Mouse (Mus musculus): ENCODE measurements around the gene Adh6a.
"Not testable (repeated sequence)": the region's sequence is repeated elsewhere in the genome, so short reads cannot be mapped to it uniquely, and the experiment has no call there.

The Adh6a gene

GRCm38 (mm10) chr3:138325001-138325400, 11.9 kb downstream of the Adh6a start:
- no peak for DNase-seq (ENCODE audit: low read depth, low spot score)

- DNase-seq (ENCODE audit: low read depth, low spot score), result no peak
Observed at GRCm38 (mm10) chr3:138325466-138325865, 12.4 kb downstream of the Adh6a start.

- no peak for DNase-seq (ENCODE audit: low read depth, low spot score)
Observed at GRCm38 (mm10) chr3:138333910-138334309, 20.8 kb downstream of the Adh6a start.

- no peak for DNase-seq (ENCODE audit: low read depth, low spot score)
Observed at GRCm38 (mm10) chr3:138334320-138334719, 21.2 kb downstream of the Adh6a start.

- no peak for DNase-seq (ENCODE audit: low read depth, low spot score)
Observed at GRCm38 (mm10) chr3:138335566-138335965, 22.5 kb downstream of the Adh6a start.

GRCm38 (mm10) chr3:138336104-138336754, 23.1 kb downstream of the Adh6a start:
- no peak for DNase-seq (ENCODE audit: low read depth, low spot score)

GRCm38 (mm10) chr3:138341471-138341870, 28.4 kb downstream of the Adh6a start, which contains the start of gene Adh6b:
Gene Adh6b, plus strand, starts transcription at chr3:138341775.
- no peak for DNase-seq (ENCODE audit: low read depth, low spot score)

GRCm38 (mm10) chr3:138347041-138347440, 34.0 kb downstream of the Adh6a start:
- DNase-seq (ENCODE audit: low read depth, low spot score), result no peak

GRCm38 (mm10) chr3:138352012-138352809, 39.1 kb downstream of the Adh6a start:
- DNase-seq (ENCODE audit: low read depth, low spot score), result no peak

GRCm38 (mm10) chr3:138358856-138359255, 45.8 kb downstream of the Adh6a start:
- no peak for DNase-seq (ENCODE audit: low read depth, low spot score)

- no peak for DNase-seq (ENCODE audit: low read depth, low spot score)
Observed at GRCm38 (mm10) chr3:138360721-138361120, 47.6 kb downstream of the Adh6a start.

GRCm38 (mm10) chr3:138362920-138363319, 49.8 kb downstream of the Adh6a start:
- no peak for DNase-seq (ENCODE audit: low read depth, low spot score)

GRCm38 (mm10) chr3:138366181-138366580, 53.1 kb downstream of the Adh6a start:
- no peak for DNase-seq (ENCODE audit: low read depth, low spot score)

- DNase-seq (ENCODE audit: low read depth, low spot score), result no peak
Observed at GRCm38 (mm10) chr3:138369546-138369945, 56.5 kb downstream of the Adh6a start.

GRCm38 (mm10) chr3:138370289-138370688, 57.2 kb downstream of the Adh6a start:
- DNase-seq (ENCODE audit: low read depth, low spot score), result not testable (repeated sequence)

- no peak for DNase-seq (ENCODE audit: low read depth, low spot score)
Observed at GRCm38 (mm10) chr3:138373920-138374319, 60.8 kb downstream of the Adh6a start.

- no peak for DNase-seq (ENCODE audit: low read depth, low spot score)
Observed at GRCm38 (mm10) chr3:138375148-138375547, 62.1 kb downstream of the Adh6a start.
